Mouse (Mus musculus) CD4-positive helper T cell, adult 2 months (primary cell): ENCODE results near the gene Mybpc1.
"Not testable (repeated sequence)": the region's sequence is repeated elsewhere in the genome, so short reads cannot be mapped to it uniquely, and the experiment has no call there.

ENCODE experiments used
- DNase-seq: peaks from one replicate; pipeline ENCODE4 v3.0.0-alpha.2; 2012; ENCODE audit warnings: low read depth, missing footprints, low spot score

Mybpc1 gene

DNA sequence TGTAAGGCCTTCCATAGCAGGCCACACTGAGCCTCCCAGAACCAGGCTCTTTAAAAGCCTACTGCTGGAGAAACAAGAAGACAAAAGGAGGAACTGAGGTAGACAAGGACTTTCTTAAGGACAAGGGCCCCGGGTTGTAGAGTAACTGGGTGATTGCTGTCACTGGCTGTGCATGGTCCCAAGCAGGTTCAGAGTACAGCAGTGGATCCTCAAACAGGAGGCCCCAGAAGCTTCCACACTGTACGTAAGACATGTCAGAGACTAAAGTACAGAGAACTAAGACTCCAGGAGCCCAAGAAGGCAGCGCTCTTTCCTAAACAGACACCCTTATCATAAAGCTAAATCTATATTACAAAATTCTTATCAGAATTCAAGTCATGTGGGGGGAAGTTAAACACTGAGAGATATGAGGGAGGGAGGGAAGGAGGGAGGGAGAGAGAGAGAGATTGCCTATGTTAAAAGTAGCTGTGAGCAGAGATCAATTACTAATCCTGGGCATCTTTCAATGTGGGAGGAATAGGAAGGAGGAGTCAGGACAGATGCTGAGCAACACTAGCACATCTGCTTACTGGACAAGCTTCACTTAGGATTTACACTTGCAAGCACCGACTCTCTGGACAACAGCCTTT lies 109.9 kb downstream of the Mybpc1 start:
- DNase-seq, result no peak

DNA sequence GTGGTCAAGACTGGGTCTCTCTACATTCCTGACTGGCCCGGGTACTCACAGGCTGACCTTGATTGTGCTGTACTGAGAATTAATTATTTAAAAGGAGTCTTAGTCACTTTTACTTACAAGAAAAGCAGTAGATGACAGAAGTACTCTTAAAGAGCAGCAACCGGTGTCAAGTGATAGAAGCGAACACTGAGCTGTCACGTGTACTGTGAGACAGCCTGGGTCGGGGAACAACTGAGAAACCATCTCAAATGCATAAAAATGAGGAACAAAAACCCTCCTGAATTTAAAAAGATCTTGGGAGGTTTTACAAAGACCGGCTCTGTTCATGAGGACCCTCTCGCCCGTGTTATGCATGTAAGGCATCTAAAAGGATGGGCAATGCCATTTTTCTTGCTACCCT lies 112.3 kb downstream of the Mybpc1 start:
- DNase-seq, result no peak

DNA sequence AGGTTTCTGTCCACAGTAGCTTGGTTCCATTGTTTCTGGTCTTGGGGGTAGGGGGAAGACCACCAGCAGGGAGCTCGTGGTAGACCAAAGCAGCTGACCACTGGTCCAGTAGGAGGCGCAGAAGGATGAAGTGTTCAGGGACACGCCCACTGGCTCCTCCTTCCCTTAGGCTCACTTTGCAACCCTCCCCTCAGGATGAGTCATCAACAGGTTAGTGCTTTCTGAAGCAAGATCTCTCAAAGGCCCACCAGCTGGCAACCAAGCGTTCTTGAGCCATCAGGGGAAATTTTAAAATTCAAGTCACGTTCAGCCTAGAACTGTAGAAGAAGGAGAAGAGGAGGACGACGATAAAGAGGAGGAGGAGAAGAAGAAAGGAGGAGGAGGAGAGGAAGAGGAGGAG lies 113.3 kb downstream of the Mybpc1 start:
- no peak for DNase-seq

DNA sequence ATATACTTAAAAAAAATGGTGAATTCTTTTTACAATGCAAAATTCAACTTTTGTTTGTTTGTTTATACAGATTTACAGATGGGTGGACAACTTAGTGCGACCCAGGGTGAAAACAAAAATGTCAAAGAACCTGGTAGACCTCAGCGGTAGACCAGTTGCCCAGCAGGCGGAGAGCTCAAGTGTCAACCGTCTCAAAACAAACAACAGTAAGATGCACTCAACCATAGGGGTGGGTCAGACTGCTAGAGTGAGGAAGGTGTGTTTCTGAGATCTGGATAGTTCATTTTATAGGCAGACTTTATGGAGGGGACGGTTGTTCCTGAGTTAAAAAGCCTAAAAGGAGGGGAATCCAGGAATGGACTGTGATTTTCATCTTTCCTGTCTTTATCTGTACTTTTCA lies 116.3 kb downstream of the Mybpc1 start:
- DNase-seq, result no peak

DNA sequence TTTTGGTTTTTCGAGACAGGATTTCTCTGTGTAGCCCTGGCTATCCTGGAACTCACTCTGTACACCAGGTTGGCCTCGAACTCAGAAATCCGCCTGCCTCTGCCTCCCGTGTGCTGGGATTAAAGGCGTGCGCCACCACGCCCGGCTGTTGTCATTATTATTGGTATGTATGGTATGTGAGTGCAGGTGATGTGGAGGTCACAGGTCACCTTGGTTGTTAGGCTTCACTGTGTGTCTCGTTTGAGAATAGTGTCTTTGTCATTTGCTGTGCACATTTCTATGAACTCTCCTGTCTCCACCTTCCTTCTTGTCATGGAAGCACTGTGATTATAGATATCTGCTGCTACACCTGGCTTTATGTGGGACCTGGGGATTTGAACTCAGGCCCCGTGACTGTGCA lies 122.1 kb downstream of the Mybpc1 start:
- not testable (repeated sequence) for DNase-seq
